Mouse (Mus musculus): Measurements from ENCODE around the gene Cdc20b.

DNA sequence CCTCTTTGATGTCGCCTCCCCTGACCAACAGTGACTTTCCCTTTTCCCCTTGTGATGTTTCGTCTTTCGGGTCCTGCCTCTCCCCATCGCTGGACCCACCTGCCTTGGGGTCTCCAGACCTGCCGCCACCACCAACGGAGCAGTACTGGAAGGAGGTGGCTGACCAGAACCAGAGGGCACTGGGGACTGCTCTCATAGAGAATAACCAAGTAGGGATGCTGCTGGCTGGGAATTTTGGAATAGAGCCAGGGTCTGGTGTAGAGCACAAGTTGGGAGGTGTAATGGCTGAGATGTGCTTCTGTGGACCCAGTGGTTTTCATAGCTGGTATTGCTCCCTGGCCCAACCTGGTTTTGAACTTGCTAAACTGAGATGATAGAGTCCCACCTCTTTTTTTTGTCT is 37.5 kb upstream of the Cdc20b start:
- TF ChIP-seq POLR2A (IDR thresholded peaks at IDR 0.05; ENCODE audit: insufficient read depth, low read length) (no peak), CTCF (IDR thresholded peaks at IDR 0.05; ENCODE audit: low read depth, low read length) (no peak), EP300 (IDR thresholded peaks at IDR 0.05; ENCODE audit: insufficient read depth, low read depth, low read length) (no peak)
